Mouse (Mus musculus): ENCODE measurements at regions not wholly inside any gene's neighbourhood (a gene's known extent, or its start where the extent isn't known, plus 50 kb on each side); places are given as distances from the start of the nearest gene placed in this dataset.
A peak's percentile ranks its signal among the peaks of the same experiment; 100 is the strongest.

DNA sequence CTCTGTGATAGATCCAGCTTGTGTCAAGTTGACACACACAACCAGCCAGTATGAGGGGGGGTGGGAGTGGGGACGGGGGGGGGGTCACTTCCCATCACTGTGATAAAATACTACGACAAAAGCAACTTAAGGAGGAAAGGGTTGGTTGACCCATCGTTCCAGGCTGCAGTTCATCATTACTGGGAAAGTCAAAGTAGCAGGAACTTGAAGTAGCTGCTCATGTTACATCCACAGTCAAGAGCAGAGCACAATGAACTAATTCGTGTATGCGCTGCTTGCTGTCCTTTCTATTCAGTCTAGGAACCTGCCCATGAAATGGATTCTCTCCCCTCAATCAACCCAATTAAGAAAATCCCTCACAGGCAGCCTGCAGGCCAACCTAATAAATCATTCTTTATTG, 88.8 kb upstream of the Cxcl12 start:
- Histone ChIP-seq H3K4me1 (ENCODE audit: control insufficient read depth, insufficient read depth, low read length) (no peaks in the 10 kb centered on the region), H3K4me3 (ENCODE audit: insufficient read depth, low read depth, low read length) (no peak overlapping the region), H3K27ac (ENCODE audit: insufficient read depth, low read depth, low read length) (no peak overlapping the region)
- 62% methylated on average over 5 of the region's 5 CpGs for WGBS
- no peak for TF ChIP-seq CTCF (IDR thresholded peaks at IDR 0.05; ENCODE audit: insufficient read depth, low read depth, low read length)
- TF ChIP-seq POLR2A (IDR thresholded peaks at IDR 0.05; ENCODE audit: insufficient read depth, low read depth, low read length), result no peak

GRCm38 (mm10) chr6:117080973-117081372, 87.4 kb upstream of the Cxcl12 start:
- Histone ChIP-seq H3K4me3 (ENCODE audit: insufficient read depth, low read depth, low read length) (no peak overlapping the region), H3K27ac (ENCODE audit: insufficient read depth, low read depth, low read length) (no peak overlapping the region), H3K4me1 (ENCODE audit: control insufficient read depth, insufficient read depth, low read length) (no peaks in the 10 kb centered on the region)
- 51% methylated on average over 13 of the region's 13 CpGs for WGBS
- no peak for TF ChIP-seq POLR2A (IDR thresholded peaks at IDR 0.05; ENCODE audit: insufficient read depth, low read depth, low read length)
- peak; percentile 35; the same call in 1 of the 2 replicates for TF ChIP-seq CTCF (IDR thresholded peaks at IDR 0.05; ENCODE audit: insufficient read depth, low read depth, low read length)

DNA sequence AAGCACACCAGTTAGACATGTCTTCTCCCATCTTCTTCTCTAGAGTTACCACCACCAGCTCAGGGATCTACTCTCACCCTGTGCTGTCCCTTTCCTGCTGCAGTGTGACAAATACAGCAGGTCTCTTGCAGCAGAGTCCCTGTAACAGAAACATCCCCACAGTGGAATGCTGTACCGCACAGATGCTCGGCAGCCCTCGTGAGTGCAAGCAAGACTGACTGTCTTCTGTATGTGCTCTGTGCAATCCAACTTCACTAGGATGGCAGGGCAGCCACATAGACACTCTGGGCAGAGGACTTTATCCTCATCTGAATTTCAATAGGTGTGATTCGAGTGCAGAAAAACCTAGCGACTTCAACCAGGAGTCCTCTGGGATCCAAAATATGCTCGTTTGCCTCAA, 84.1 kb upstream of the Cxcl12 start:
- no peaks in the 10 kb centered on the region for H3K4me1 ChIP-seq (ENCODE audit: control insufficient read depth, insufficient read depth, low read length)
- no peak overlapping the region for H3K27ac ChIP-seq (ENCODE audit: insufficient read depth, low read depth, low read length)
- no peak for TF ChIP-seq POLR2A (IDR thresholded peaks at IDR 0.05; ENCODE audit: insufficient read depth, low read depth, low read length)
- no peak for TF ChIP-seq CTCF (IDR thresholded peaks at IDR 0.05; ENCODE audit: insufficient read depth, low read depth, low read length)
- 47% methylated on average over 6 of the region's 6 CpGs for WGBS
- H3K4me3 ChIP-seq (ENCODE audit: insufficient read depth, low read depth, low read length), result no peak overlapping the region

DNA sequence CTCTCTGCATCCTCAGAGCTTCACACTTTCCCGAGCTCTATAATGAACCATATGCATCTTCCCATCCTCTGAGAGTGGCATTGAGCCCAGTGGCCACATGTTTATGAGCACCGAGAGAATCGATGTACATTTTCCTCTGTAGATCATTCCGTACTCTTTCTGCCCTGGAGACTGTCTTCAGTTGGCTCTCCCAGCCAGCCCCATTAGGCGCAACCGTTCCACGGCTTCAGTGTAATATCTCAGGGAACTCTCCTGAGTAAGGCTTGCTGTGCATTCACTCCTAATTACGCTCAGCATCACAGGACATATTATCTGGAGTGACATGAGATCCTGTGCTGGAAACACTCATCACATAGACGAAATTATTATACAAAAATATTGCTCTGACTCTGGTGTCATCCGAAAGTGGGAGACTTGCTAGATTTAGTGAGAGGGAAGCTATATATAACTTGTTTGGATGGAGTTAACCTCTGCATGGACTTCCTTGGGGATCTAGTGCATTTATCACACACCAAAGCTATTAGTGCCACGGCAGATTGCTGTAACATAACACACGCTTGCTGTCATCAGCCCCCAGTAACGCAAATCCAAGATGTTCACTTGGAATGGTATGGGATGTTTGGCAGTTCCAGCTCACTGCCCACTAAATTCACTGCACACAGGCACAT, 83.4 kb upstream of the Cxcl12 start:
- Histone ChIP-seq H3K4me3 (ENCODE audit: insufficient read depth, low read depth, low read length) (no peak overlapping the region), H3K27ac (ENCODE audit: insufficient read depth, low read depth, low read length) (no peak overlapping the region), H3K4me1 (ENCODE audit: control insufficient read depth, insufficient read depth, low read length) (no peaks in the 10 kb centered on the region)
- no peak for TF ChIP-seq POLR2A (IDR thresholded peaks at IDR 0.05; ENCODE audit: insufficient read depth, low read depth, low read length)
- no peak for TF ChIP-seq CTCF (IDR thresholded peaks at IDR 0.05; ENCODE audit: insufficient read depth, low read depth, low read length)
- 84% methylated on average over 13 of the region's 13 CpGs for WGBS

- 95% methylated on average over 6 of the region's 6 CpGs for WGBS
- H3K4me3 ChIP-seq (ENCODE audit: insufficient read depth, low read depth, low read length), result no peak overlapping the region
- H3K27ac ChIP-seq (ENCODE audit: insufficient read depth, low read depth, low read length), result no peak overlapping the region
- H3K4me1 ChIP-seq (ENCODE audit: control insufficient read depth, insufficient read depth, low read length), result 0 out of 2 replicates have a peak, but pooled peaks cover under 1% of the 10 kb centered on the region
- TF ChIP-seq CTCF (IDR thresholded peaks at IDR 0.05; ENCODE audit: insufficient read depth, low read depth, low read length), result no peak
- no peak for TF ChIP-seq POLR2A (IDR thresholded peaks at IDR 0.05; ENCODE audit: insufficient read depth, low read depth, low read length)
These were observed 73.6 kb upstream of the Cxcl12 start for GRCm38 (mm10) chr6:117094742-117095141.

GRCm38 (mm10) chr6:117099871-117100270, 68.5 kb upstream of the Cxcl12 start:
- no peak for TF ChIP-seq POLR2A (IDR thresholded peaks at IDR 0.05; ENCODE audit: insufficient read depth, low read depth, low read length)
- TF ChIP-seq CTCF (IDR thresholded peaks at IDR 0.05; ENCODE audit: insufficient read depth, low read depth, low read length), result no peak
- WGBS, result 74% methylated on average over 10 of the region's 10 CpGs
- no peak overlapping the region for H3K4me3 ChIP-seq (ENCODE audit: insufficient read depth, low read depth, low read length)
- H3K27ac ChIP-seq (ENCODE audit: insufficient read depth, low read depth, low read length), result no peak overlapping the region
- H3K4me1 ChIP-seq (ENCODE audit: control insufficient read depth, insufficient read depth, low read length), result 0 out of 2 replicates have a peak, but pooled peaks cover 2% of the 10 kb centered on the region

- Histone ChIP-seq H3K4me1 (ENCODE audit: control insufficient read depth, insufficient read depth, low read length) (peaks cover 4% of the 10 kb centered on the region; the same call in 1 of the 2 replicates), H3K27ac (ENCODE audit: insufficient read depth, low read depth, low read length) (no peak overlapping the region), H3K4me3 (ENCODE audit: insufficient read depth, low read depth, low read length) (no peak overlapping the region)
- TF ChIP-seq CTCF (IDR thresholded peaks at IDR 0.05; ENCODE audit: insufficient read depth, low read depth, low read length), result no peak
- no peak for TF ChIP-seq POLR2A (IDR thresholded peaks at IDR 0.05; ENCODE audit: insufficient read depth, low read depth, low read length)
- 90% methylated on average over 4 of the region's 4 CpGs for WGBS
These were observed 65.6 kb upstream of the Cxcl12 start for GRCm38 (mm10) chr6:117102693-117103092.

DNA sequence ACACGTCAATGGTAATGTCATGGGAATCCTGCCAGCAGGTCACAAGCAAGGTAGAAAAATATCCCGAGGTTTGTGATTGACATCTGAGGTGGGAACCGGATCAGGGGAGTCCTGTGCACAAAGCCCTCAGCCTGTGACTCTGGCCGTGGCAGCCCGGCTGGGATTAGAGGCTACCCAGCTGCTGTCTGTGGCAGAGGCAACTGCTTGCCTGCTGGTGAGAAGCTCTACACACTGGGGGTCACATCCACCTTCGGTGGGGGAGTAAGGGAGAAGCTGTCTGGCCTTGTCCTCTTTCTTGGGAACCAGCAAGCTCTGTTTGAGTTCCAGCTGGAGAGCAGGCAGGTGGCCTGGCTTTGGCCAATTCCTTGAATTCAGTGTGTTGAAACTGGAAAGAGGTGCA, 64.3 kb upstream of the Cxcl12 start:
- Histone ChIP-seq H3K27ac (ENCODE audit: insufficient read depth, low read depth, low read length) (no peak overlapping the region), H3K4me3 (ENCODE audit: insufficient read depth, low read depth, low read length) (no peak overlapping the region), H3K4me1 (ENCODE audit: control insufficient read depth, insufficient read depth, low read length) (peaks cover 4% of the 10 kb centered on the region; the same call in 1 of the 2 replicates)
- TF ChIP-seq CTCF (IDR thresholded peaks at IDR 0.05; ENCODE audit: insufficient read depth, low read depth, low read length) (no peak), POLR2A (IDR thresholded peaks at IDR 0.05; ENCODE audit: insufficient read depth, low read depth, low read length) (no peak)
- 71% methylated on average over 6 of the region's 6 CpGs for WGBS

DNA sequence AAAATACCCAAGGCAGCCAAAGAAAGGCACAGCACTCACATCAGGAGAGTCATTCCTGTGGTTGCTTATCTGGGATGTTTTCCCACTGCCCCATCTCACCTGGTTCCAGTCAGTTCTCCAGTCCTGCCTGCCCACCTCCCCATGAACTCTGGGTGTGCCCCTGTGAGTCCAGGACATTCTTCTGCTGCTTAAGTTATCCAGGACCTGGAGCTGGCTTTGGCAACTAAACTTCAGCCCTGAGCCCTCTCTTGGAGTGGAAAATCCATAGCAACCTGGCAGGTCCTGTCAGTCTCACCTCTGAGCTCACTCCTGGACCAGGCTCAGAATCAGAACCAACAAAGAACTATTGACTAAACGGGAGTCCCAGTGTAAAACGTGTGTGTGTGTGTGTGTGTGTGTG, 63.9 kb upstream of the Cxcl12 start:
- TF ChIP-seq CTCF (IDR thresholded peaks at IDR 0.05; ENCODE audit: insufficient read depth, low read depth, low read length) (no peak), POLR2A (IDR thresholded peaks at IDR 0.05; ENCODE audit: insufficient read depth, low read depth, low read length) (no peak)

More for the DNA sequence above, 63.9 kb upstream of the Cxcl12 start:
- WGBS, result 41% methylated on average over 2 of the region's 2 CpGs
- Histone ChIP-seq H3K4me3 (ENCODE audit: insufficient read depth, low read depth, low read length) (no peak overlapping the region), H3K27ac (ENCODE audit: insufficient read depth, low read depth, low read length) (no peak overlapping the region), H3K4me1 (ENCODE audit: control insufficient read depth, insufficient read depth, low read length) (peaks cover 4% of the 10 kb centered on the region; the same call in 1 of the 2 replicates)

All from olfactory bulb, adult 2 months (tissue).